Mouse (Mus musculus) cerebellum, postnatal 36 days (tissue): ENCODE results near the gene Knl1.
"Not testable (repeated sequence)": the region's sequence is repeated elsewhere in the genome, so short reads cannot be mapped to it uniquely, and the experiment has no call there.

Experiments
- DNase-seq, 2 experiments: peaks; one replicate each; pipeline ENCODE4 v3.0.0; 2021 to 2022; ENCODE audit warnings: mixed read lengths in 2 of 2

Knl1 gene

DNA sequence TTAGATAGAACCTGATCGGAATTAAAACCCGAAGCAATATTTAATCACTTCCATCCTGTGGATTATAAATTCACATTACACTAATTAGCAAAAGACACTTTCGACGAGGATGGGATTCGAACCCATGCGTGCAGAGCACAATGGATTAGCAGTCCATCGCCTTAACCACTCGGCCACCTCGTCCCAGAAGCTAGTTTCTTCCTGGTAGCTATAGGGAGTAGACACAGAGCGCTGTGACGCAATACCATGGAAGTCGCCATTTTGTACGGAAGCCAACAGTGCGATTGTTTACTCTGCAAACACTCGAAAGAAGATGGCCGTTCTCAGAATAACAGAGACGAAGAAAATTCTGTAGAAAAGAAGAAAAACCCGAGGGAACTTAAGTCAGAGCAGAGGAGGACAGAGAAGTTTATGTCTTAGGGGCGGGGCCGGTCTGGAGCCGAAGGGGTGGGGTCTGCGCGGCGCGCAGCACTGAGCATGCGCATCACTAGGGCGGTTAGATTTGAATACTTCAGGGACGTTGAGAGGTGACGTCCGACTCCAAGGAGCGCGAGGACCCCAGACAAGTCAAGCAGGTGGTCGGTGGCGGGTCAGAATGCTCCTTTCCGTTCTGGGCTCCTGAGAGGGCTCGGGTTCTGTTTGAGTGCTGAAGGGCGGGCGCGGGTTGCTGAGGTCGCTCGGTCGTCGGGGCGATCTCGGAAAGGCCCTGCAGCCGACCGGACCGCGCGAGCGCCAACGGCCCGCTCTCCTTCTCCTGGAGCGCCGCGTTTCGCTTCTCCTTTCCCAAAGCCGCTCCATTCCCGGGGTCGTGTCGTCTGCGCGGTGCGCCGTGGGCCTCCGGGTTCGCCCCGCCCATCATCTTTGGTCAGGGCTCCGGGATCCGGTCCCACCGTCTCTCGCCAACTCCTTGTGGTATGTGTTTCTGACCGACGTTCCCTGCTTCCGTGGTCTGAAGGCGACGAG is at the start of gene Knl1:
TSS of gene Knl1 (plus strand) at position 471 of the 963 bp plus-strand sequence.
- peak; percentile 92 to 99 for DNase-seq

DNA sequence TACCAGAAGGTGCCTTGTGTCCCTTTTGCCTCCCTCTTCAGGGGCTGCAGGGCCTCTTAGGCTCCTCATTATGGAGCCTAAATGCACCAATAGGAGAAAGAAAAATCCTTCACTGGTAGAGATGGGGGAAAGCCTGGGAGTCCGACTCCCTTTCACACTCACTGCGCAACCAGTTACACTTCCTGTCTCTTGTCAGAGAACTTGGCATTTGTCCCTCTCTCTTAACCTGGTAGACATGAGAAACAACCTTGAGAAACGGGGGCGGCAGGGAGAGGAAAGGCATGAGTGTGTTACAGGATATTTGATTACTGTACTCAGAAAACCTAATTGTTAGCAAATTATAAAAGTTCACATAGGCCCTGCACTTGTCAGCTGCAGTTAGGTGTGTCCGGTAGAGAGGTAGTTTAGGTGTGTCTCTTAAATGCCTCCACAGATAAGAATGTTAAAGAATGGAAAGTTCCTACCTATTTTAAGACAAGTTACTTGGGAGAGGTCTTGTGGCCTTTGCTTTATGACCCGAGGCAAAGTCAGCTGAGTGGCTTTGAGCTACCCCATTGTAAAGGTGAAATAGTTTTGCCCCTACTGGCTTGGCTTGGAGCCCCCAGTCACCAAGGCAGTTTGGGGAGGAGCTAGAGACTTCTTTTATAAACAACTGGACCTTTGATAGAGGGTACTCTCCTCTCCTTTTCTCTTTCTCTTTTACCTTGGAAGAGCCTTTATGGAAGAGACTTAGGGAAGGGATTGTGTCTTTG is 48.6 kb upstream of the Knl1 start:
- DNase-seq, result no peak

- no peak for DNase-seq
These were observed 47.8 kb upstream of the Knl1 start for GRCm38 (mm10) chr2:118999025-118999639.

GRCm38 (mm10) chr2:119006886-119007285 is 40.0 kb upstream of the Knl1 start:
- peak; percentile 40 to 42 for DNase-seq

DNA sequence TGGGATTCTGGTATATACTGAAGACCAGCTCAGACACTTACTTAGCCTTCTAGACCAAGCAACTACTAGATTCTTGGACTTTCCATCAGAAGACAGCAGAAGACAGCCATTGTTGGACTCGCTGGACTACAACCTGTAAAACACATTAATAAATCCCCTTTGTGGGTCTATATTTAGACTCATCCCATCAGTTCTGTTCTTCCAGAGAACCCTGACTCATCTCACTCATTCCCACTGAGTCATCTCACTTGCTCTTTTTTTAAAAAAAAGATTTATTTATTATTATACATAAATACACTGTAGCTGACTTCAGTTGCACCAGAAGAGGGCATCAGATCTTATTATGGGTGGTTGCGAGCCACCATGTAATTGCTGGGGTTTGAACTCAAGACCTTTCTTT is 37.5 kb upstream of the Knl1 start:
- no peak for DNase-seq

- no peak for DNase-seq
These were observed 31.9 kb upstream of the Knl1 start for GRCm38 (mm10) chr2:119014989-119015388.

GRCm38 (mm10) chr2:119015604-119016180 is 31.2 kb upstream of the Knl1 start:
- DNase-seq, result peak; percentile 59 to 64

GRCm38 (mm10) chr2:119016312-119016711 is 30.6 kb upstream of the Knl1 start:
- DNase-seq, result not testable (repeated sequence)

DNA sequence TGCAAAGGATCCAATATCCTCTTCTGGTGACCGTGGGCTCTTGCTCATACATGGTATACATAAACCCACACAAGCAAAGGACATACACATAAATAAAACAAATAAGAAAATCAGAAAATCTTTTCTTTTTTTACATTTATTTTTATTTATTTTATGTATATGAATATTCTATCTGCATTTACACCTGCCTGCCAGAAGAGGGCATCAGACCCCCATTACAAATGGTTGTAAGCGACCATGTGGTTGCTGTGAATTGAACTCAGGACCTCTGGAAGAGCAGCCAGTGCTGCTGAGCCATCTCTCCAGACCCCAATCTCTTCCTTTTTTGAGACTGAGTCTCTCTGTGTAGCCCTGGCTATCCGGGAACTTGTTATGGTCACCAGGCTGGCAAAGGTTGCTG is 29.3 kb upstream of the Knl1 start:
- DNase-seq, result no peak

DNA sequence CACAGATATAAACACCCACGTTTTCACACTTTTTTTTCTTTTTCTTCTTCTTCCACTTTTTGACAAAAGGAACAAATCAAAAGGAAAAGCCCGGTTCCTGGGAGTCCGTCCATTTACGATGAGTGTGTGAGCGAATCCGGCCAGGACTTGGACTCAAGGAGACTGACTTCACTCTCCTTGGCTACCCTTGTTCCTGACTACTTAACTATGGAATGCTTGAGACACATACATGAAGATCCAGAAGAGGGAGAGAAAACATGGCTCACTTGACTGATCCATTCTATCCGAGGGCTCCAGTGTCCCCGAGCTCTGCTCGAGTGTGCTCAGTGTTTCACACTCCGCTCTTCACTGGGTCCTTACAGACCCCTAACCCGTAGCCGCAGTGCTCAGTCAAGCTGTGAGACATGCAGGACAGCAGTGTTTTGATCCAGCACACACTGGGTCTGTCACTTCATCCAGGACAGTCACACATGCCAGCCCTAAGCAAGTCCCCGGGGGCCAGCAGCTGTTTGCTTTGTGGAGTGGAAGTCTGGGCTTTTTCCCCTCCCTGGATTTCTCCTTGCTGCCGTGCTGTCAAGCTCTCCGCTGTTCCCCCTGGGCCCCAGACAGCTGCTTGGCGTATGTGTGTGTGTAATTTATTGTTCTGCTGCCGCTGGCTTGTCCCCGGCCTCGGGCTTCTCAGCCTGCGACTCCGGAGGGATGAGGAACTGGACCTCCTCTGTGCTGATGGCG is 28.4 kb upstream of the Knl1 start:
- DNase-seq, result no peak

- DNase-seq, result no peak
These were observed 27.8 kb upstream of the Knl1 start for GRCm38 (mm10) chr2:119019131-119019530.

GRCm38 (mm10) chr2:119019538-119019937 is 27.4 kb upstream of the Knl1 start:
- DNase-seq, result no peak

DNA sequence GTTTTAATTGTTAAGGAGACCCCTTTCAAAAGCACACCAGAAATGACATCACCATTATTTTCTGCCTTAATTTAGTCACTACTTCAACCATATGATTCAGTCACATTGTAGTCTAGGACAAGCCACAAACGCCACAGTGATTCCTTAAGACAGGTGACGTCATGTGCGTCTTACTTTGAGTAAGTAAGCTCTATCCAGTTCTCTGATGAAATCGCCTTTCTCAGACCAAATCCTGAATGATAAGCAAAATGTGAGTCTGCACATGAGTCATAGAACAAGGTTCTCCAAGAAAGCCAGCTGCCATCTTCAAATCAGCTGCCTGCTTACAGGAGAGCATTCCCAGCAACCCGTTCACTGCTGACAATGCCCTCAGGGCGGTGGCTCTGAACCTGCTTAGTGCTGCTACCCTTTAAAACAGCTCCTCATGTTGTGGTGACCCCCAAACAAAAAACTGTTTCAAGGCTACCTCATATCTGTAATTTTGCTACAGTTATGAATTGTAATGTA is 23.7 kb upstream of the Knl1 start:
- DNase-seq, result no peak

- no peak for DNase-seq
These were observed 22.2 kb upstream of the Knl1 start for GRCm38 (mm10) chr2:119024536-119025238.

- no peak for DNase-seq
These were observed 21.7 kb upstream of the Knl1 start for GRCm38 (mm10) chr2:119025239-119025616.

- no peak for DNase-seq
These were observed 20.0 kb upstream of the Knl1 start for GRCm38 (mm10) chr2:119026951-119027350.

GRCm38 (mm10) chr2:119028941-119029551 is 17.9 kb upstream of the Knl1 start, which contains the start of gene Ccdc32:
Ccdc32 (minus strand) TSS chr2:119029393.
- DNase-seq, result peak; percentile 93 to 95

- no peak for DNase-seq
These were observed 14.7 kb upstream of the Knl1 start for GRCm38 (mm10) chr2:119032191-119032590.

DNA sequence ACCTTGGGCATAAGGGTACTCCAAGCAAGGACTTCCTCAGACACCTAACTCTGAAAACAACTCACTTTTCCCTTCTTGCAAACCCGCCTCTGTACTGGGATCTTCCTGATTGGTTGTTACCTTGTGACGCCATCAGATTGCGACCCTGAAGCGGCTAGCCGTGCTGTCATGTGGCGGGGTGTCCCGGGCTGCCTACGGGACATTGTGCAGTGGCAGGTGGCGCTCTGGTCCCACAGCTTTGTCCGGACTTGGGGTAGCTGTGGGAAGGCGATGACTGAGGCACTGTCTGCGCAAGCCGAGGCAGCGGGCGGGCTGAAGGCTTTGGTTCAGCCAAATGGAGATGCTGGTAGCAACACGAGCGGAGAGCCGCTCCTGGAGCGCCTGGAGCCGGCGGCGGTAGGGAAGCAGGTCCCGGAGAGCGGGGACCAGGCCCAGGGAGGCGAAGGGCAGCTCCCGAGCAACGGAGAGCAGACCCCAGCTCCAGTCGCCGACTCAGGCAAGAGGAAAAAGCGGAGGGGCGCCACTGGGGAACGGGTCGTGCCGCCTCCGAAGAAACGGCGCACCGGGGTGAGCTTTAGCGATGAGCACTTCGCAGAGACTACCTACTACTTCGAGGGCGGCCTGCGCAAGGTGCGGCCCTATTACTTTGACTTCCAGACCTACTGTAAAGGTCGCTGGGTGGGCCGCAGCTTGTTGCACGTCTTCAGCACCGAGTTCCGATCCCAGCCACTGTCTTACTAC is 12.1 kb upstream of the Knl1 start, which contains the start of gene Rpusd2:
TSS of gene Rpusd2 (plus strand) at position 135 of the 741 bp plus-strand sequence.
- peak; percentile 91 to 94 for DNase-seq

DNA sequence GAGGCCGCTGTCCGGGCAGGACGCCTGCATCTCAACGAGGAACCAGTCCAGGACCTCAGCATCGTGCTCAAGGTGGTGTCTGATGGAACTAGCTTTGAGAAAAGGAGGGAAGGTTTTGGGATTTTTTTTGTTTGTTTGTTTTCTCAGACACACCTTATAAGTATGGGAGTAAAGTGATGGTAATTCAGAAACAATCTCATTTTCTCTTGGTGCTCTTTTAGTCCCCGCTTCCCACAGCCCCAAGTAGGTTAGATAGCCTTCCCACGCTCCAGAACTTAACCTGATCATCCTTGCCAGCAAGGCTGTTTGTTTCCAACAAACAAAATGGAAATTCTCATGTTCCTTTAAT is 11.5 kb upstream of the Knl1 start:
- DNase-seq, result no peak
